Mouse (Mus musculus) layer of hippocampus, postnatal 36 days (tissue): ENCODE data around the gene Ifi44. TPM values are rescaled to one million over a fixed set of nuclear protein-coding genes. Genes with fewer than 3 reads are reported as not detected.

ENCODE experiments used
- DNase-seq, 2 experiments: peaks; one replicate each; pipeline ENCODE4 v3.0.0; 2022
- total RNA-seq, 2 experiments: library from RNA; stranded (reverse); gene quantifications; 2 replicates each; pipeline ENCODE4 v1.2.3; 2021

Ifi44 gene
- under 1 TPM; 0.10 to 0.32 TPM for total RNA-seq

DNA sequence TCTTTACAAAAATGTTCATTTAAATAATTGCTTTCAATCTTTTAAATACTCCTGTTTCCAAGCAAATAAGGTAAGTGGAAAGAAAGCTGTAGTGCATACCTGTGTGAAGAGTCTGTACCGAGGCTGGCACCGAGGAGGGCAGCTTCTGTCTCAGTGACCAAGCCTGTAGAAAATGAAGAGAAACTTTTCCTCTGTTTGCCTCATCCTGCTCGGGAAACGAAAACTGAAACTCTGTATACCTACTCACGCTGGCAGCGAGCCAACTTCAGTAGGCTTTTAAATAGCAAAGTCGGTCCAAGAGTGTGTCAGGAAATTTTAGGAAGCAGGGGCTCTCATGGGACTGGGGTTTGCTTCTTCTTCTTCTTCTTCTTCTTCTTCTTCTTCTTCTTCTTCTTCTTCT is at the start of gene Ifi44:
Gene Ifi44, minus strand, starts transcription at position 224 of the 400 bp plus-strand sequence.
- DNase-seq, result no peak

- no peak for DNase-seq
Measured at GRCm38 (mm10) chr3:151788622-151789021, 38.9 kb upstream of the Ifi44 start.

DNA sequence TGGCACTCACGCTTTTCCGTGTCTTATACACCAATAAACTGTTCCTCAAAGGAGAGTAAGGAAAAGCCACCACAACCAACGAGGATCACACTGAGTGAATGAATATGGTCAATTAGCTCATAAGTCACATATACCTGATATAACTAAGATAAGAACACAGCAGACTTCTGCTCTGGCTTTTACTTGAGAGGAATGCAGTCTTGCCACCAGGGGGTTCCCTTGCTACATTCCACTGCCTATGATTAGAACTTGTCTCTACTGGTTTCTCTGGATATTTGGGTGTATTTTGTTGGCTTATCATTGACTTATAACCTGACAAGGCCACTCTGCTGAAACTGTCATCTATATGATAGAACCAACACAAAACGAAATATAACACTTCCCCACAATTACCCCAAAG is 25.3 kb upstream of the Ifi44 start:
- peak; percentile 14 to 27 for DNase-seq

DNA sequence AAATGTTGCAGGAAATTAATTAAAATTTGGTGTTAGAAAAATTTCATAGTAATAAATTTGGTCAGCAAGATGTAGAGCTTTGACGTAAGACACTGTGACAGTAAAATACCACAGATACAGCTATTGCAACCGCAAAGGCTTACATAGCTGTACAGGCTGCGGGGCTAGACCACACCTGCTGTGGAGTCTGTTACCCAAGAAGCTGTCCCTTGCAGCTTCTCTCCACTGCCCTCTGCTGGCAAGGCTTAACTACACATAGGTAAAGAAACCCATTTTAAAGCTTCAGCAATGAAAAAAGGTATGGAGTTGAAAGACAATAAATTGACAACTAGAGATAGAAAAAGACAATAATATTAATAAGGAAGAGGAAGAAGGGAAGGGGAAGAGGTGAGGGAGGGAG is 21.3 kb upstream of the Ifi44 start:
- DNase-seq, result peak; percentile 18 to 43

- DNase-seq, result no peak
Measured at GRCm38 (mm10) chr3:151748514-151748913, 1.2 kb downstream of the Ifi44 start.

DNA sequence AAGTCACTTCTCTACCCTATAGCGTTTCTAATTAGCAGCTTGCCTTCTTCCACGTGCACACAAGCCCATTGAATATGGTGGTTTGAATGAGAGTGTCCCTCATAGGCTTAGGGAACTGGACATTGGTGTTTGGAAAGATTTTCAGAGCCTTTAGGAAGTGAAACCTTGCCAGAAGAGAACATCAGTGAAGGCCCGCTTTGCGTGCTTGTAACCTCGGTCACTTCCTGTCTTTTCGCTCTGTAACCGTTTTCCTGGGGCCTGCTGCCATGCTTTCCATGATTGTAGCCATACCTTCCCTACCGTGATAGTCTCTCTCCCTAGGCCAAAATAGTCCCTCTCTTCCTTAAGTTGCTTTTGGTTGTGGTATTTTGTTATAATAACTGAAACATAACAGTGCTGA is 3.7 kb downstream of the Ifi44 start:
- no peak for DNase-seq

DNA sequence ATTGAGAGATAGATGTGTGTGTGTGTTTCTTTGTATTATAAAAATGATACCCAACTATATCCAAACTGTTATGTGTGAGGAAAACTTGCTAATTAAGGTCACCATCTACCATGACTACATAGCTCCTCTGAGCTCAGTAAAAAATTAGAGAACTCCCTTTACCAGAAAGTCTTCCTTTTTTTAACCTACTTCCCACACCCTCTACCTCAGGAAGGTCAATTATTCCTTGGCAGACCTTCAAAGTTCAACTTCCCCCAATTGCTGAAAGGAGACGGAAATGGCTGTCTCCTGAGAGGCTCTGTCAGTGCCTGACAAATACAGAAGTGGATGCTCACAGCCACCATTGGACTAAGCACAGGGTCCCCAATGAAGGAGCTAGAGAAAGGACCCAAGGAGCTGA is 7.5 kb downstream of the Ifi44 start:
- no peak for DNase-seq

DNA sequence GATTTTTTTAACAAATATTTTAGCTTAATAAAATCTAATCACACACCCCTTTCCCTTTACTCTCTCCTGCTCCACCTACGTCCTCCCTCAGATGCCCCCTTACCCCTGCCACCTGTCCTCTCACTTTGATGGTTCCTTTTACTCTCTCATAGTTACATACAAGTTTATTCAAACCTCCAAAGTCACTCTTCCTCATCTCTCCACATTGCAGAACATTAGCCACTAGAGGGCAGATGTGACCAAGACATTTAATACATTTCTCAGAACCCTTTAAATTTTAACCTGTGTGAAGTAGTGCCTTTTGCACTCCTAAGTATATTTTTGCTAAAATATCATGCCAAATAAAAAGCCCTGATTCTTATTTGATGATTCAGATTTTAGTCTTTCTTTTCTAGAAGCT is 33.5 kb downstream of the Ifi44 start:
- no peak for DNase-seq

DNA sequence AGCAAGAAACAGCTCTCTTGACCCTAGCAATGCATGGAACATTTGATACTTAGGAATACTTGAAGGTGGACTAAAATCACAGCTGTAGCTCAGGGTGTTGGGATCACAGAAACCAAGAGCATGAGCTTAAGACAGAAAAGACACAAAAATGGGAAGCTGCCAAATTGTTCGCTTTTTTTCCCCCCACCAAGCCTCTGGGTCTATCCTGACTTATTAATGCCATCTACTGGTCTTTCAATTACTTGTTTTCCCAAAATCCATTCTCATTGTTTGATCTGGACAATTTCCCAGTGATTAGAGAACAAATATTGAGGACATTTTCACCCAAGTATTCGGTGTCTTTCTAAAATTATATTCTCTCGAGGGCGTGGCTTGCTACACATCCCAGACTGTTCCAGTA is 42.4 kb downstream of the Ifi44 start:
- no peak for DNase-seq

Other genes with a start within 250 kb of the Ifi44 start
- gene Ifi44l, start 12.9 kb upstream of the Ifi44 start, total RNA-seq, result not detected
- gene Ptgfr, start 87.7 kb upstream of the Ifi44 start, total RNA-seq, result 1 to 10 TPM in 1 of 2 experiments, under 1 TPM in 1; 0.76 to 1.3 TPM